17 mouse cellular contexts compared by ENCODE assay signal in genomic region chr2:11365371-11365770, GRCm38 (mm10).
DNase-seq lines count a peak whose midpoint lies in the region; ATAC-seq and TF ChIP-seq lines count a peak whose summit lies in the region.
"Had no signal": no experiment of that assay in that cellular context is flagged by ENCODE, and none has a peak within 500 bp of the region (broad histone marks: within the 10 kb centered on the region; RNA-seq: fewer than 3 reads in every experiment).

No protein-coding gene starts in this region.

- no peak overlapping the region for H3K4me3 ChIP-seq in gastrocnemius, adult 2 months
- no peak overlapping the region for H3K4me3 ChIP-seq in lung, embryonic 14.5 days (ENCODE audit: low read depth, low read length)
- H3K4me3 ChIP-seq in forebrain, embryonic 12.5 days (replicated peaks), result no peak overlapping the region
- H3K4me3 ChIP-seq: embryonic facial prominence, embryonic 12.5 days; forebrain, embryonic 13.5 days; limb, embryonic 12.5 days; lung, embryonic 15.5 days had no signal

- ATAC-seq in lung, embryonic 14.5 days (ENCODE audit: insufficient read depth), result no peak
- ATAC-seq in forebrain, embryonic 12.5 days (ENCODE audit: low FRiP score), result no peak
- ATAC-seq in megakaryocyte progenitor cell, adult 5-6 weeks (replicated peaks; ENCODE audit: poor library complexity), result no peak
- ATAC-seq: forebrain, embryonic 13.5 days; hindbrain, embryonic 16.5 days had no signal

- no peak for TF ChIP-seq CTCF in gastrocnemius, adult 2 months (IDR thresholded peaks at IDR 0.05)
- TF ChIP-seq CTCF in lung, embryonic 14.5 days (IDR thresholded peaks at IDR 0.05; ENCODE audit: low read depth), result no peak

- H3K27ac ChIP-seq in gastrocnemius, adult 2 months, result peak overlapping the region; percentile 73
- no peak overlapping the region for H3K27ac ChIP-seq in lung, embryonic 14.5 days (ENCODE audit: low read depth)
- no peak overlapping the region for H3K27ac ChIP-seq in forebrain, embryonic 12.5 days
- H3K27ac ChIP-seq: embryonic facial prominence, embryonic 12.5 days; forebrain, embryonic 13.5 days; limb, embryonic 12.5 days; lung, embryonic 15.5 days had no signal

- no peak overlapping the region for H3K9ac ChIP-seq in lung, embryonic 14.5 days
- no peak overlapping the region for H3K9ac ChIP-seq in forebrain, embryonic 12.5 days
- H3K9ac ChIP-seq: embryonic facial prominence, embryonic 12.5 days; forebrain, embryonic 13.5 days; limb, embryonic 12.5 days; lung, embryonic 15.5 days had no signal

- no peaks in the 10 kb centered on the region for H3K9me3 ChIP-seq in lung, embryonic 14.5 days (ENCODE audit: low read depth, low read length)
- no peaks in the 10 kb centered on the region for H3K9me3 ChIP-seq in forebrain, embryonic 12.5 days
- H3K9me3 ChIP-seq: embryonic facial prominence, embryonic 12.5 days; forebrain, embryonic 13.5 days; limb, embryonic 12.5 days; lung, embryonic 15.5 days had no signal

- H3K27me3 ChIP-seq in lung, embryonic 14.5 days (ENCODE audit: insufficient read depth, low read length), result no peaks in the 10 kb centered on the region
- H3K27me3 ChIP-seq in forebrain, embryonic 12.5 days, result no peaks in the 10 kb centered on the region
- H3K27me3 ChIP-seq: embryonic facial prominence, embryonic 12.5 days; forebrain, embryonic 13.5 days; limb, embryonic 12.5 days; lung, embryonic 15.5 days had no signal

- no peak overlapping the region for H3K4me2 ChIP-seq in lung, embryonic 14.5 days
- no peak overlapping the region for H3K4me2 ChIP-seq in forebrain, embryonic 12.5 days
- H3K4me2 ChIP-seq: embryonic facial prominence, embryonic 12.5 days; forebrain, embryonic 13.5 days; limb, embryonic 12.5 days; lung, embryonic 15.5 days had no signal

- DNase-seq in gastrocnemius, adult 2 months, result no peak
- no peak for DNase-seq in gastrocnemius, postnatal 14 days
- DNase-seq in lung, embryonic 14.5 days, result peak; percentile 31
- DNase-seq in lung, postnatal 4 days, result no peak
- DNase-seq in heart, adult 8-10 months (ENCODE audit: low spot score), result peak; percentile 84
- peak; percentile 41 for DNase-seq in lung, postnatal 36 days
- DNase-seq: adrenal gland, postnatal 25 days; gastrocnemius, postnatal 36 days; right cerebral cortex, postnatal 4 days; thymus, postnatal 36 days had no signal

- 60% methylated on average over 4 of the region's 4 CpGs for WGBS in lung, embryonic 14.5 days
- 86% methylated on average over 4 of the region's 4 CpGs for WGBS in forebrain, embryonic 12.5 days

- intact Hi-C loops in gastrocnemius, adult 2 months (cut with DNase I), result no loop called here
- intact Hi-C loops in gastrocnemius, postnatal 14 days (cut with DNase I; ENCODE audit: low total_unique reads), result no loop called here

- H3K4me1 ChIP-seq in lung, embryonic 14.5 days (ENCODE audit: insufficient read depth), result no peaks in the 10 kb centered on the region
- peaks cover 8% of the 10 kb centered on the region; the same call in 1 of the 2 replicates for H3K4me1 ChIP-seq in forebrain, embryonic 12.5 days
- H3K4me1 ChIP-seq: embryonic facial prominence, embryonic 12.5 days; limb, embryonic 12.5 days; lung, embryonic 15.5 days had no signal

- H3K36me3 ChIP-seq in lung, embryonic 14.5 days (ENCODE audit: insufficient read depth), result no peaks in the 10 kb centered on the region
- no peaks in the 10 kb centered on the region for H3K36me3 ChIP-seq in forebrain, embryonic 12.5 days (replicated peaks)
- H3K36me3 ChIP-seq: embryonic facial prominence, embryonic 12.5 days; limb, embryonic 12.5 days; lung, embryonic 15.5 days had no signal

Comparison
In these comparisons a context has a peak if more than half of its experiments do, and no peak if none do; other contexts are left out.
1. DNase-seq: peak in lung, embryonic 14.5 days (single experiment), heart, adult 8-10 months (single experiment) and lung, postnatal 36 days (single experiment); none in gastrocnemius, adult 2 months (single experiment), gastrocnemius, postnatal 14 days (single experiment) and lung, postnatal 4 days (0 of 2).